Mouse (Mus musculus) megakaryocyte-erythroid progenitor cell, adult 5-6 weeks (primary cell): ENCODE measurements around the gene Hypk. TPM values are rescaled to one million over a fixed set of nuclear protein-coding genes. Genes with fewer than 3 reads are reported as not detected.

Experiments
- ATAC-seq: replicated peaks from 2 replicates; pipeline ENCODE4 v1.8.0; 2016; ENCODE audit warnings: mild to moderate bottlenecking, inconsistent platforms; ENCODE audit not compliant: severe bottlenecking, poor library complexity, low FRiP score, low TSS enrichment
- total RNA-seq, 2 experiments: library from RNA; stranded (forward) in 1 of 2; stranded (reverse) in 1 of 2; fragments of 200-1000, 215-1000 nt in 1 of 2; fragments of >200 nt in 1 of 2; fragmentation: Nextera tagmentation in 1 of 2; gene quantifications; 2 replicates each; pipeline ENCODE4 v1.2.3; 2014 to 2017

The Hypk gene
- total RNA-seq (2014; fragmentation: Nextera tagmentation) (154 and 217 TPM in 2 replicates), total RNA-seq (2017) (184 and 205 TPM in 2 replicates)

GRCm38 (mm10) chr2:121452990-121453389 lies at the start of gene Hypk:
TSS of gene Hypk (plus strand) at chr2:121453290.
- ATAC-seq = no peak

GRCm38 (mm10) chr2:121403296-121403695 lies 49.8 kb upstream of the Hypk start:
- no peak for ATAC-seq

- ATAC-seq = peak; percentile 62
Measured at GRCm38 (mm10) chr2:121408160-121408559, 44.9 kb upstream of the Hypk start.

GRCm38 (mm10) chr2:121412843-121413386 lies 40.2 kb upstream of the Hypk start:
- peak; percentile 39 for ATAC-seq

- ATAC-seq = peak; percentile 88
Measured at GRCm38 (mm10) chr2:121413387-121414042, 39.6 kb upstream of the Hypk start, which contains the start of the genes Pdia3 and Catsper2. TSS of gene Pdia3 (plus strand) at chr2:121413775. TSS of gene Catsper2 (minus strand) at chr2:121413792.

GRCm38 (mm10) chr2:121414139-121414685 lies 38.9 kb upstream of the Hypk start:
- ATAC-seq = peak; percentile 29; the same call in 1 of the 2 replicates

GRCm38 (mm10) chr2:121415103-121415502 lies 38.0 kb upstream of the Hypk start:
- ATAC-seq = no peak

- no peak for ATAC-seq
Measured at GRCm38 (mm10) chr2:121415591-121415990, 37.5 kb upstream of the Hypk start.

GRCm38 (mm10) chr2:121416356-121416755 lies 36.7 kb upstream of the Hypk start:
- ATAC-seq = no peak

GRCm38 (mm10) chr2:121418476-121418875 lies 34.6 kb upstream of the Hypk start:
- no peak for ATAC-seq

- no peak for ATAC-seq
Measured at GRCm38 (mm10) chr2:121423166-121423565, 29.9 kb upstream of the Hypk start.

- no peak for ATAC-seq
Measured at GRCm38 (mm10) chr2:121425890-121426289, 27.2 kb upstream of the Hypk start.

- peak; percentile 61; the same call in 1 of the 2 replicates for ATAC-seq
Measured at GRCm38 (mm10) chr2:121434854-121435253, 18.2 kb upstream of the Hypk start.

- no peak for ATAC-seq
Measured at GRCm38 (mm10) chr2:121439746-121440145, 13.3 kb upstream of the Hypk start.

GRCm38 (mm10) chr2:121440834-121441605 lies 12.1 kb upstream of the Hypk start:
- no peak for ATAC-seq

GRCm38 (mm10) chr2:121441800-121442199 lies 11.3 kb upstream of the Hypk start:
- no peak for ATAC-seq

GRCm38 (mm10) chr2:121442259-121443067 lies 10.6 kb upstream of the Hypk start:
- peak; percentile 85 for ATAC-seq

GRCm38 (mm10) chr2:121443068-121443349 lies 10.1 kb upstream of the Hypk start:
- ATAC-seq = 0 out of 2 replicates have a peak, but pooled peaks have one; percentile 12

GRCm38 (mm10) chr2:121444178-121444577 lies 8.9 kb upstream of the Hypk start, which contains the start of gene Ell3:
TSS of gene Ell3 (minus strand) at chr2:121444278.
- ATAC-seq = no peak
